Mouse (Mus musculus) MEL (cell line): ENCODE results near the gene Vmn1r59. TPM values are rescaled to one million over a fixed set of nuclear protein-coding genes. Genes with fewer than 3 reads are reported as not detected.
"Not testable (repeated sequence)": the region's sequence is repeated elsewhere in the genome, so short reads cannot be mapped to it uniquely, and the experiment has no call there.

ENCODE experiments used
- DNase-seq: peaks from one replicate; pipeline ENCODE4 v3.0.0; 2011; ENCODE audit warnings: low read depth, low spot score
- H3K27ac ChIP-seq: 2 replicates; pipeline ENCODE4 v1.5.1; 2012; ENCODE audit warnings: low read depth, mild to moderate bottlenecking, control low read depth, low read length, moderate library complexity; ENCODE audit not compliant: control insufficient read depth
- H3K27me3 ChIP-seq, 2 experiments: fragments of 150-350 bp in 1 of 2; sonication (generic) in 1 of 2; 2 replicates each; pipeline ENCODE4 v1.6.1; 2012; ENCODE audit warnings: low read length in 2 of 2, mild to moderate bottlenecking in 2 of 2, improper control_type of control experiment in 1 of 2, moderate library complexity in 1 of 2; ENCODE audit not compliant: insufficient read depth in 2 of 2, control insufficient read depth in 1 of 2
- H3K36me3 ChIP-seq, 2 experiments: 2 replicates each; pipeline ENCODE4 v1.6.1; 2012 to 2014; ENCODE audit warnings: low read length in 2 of 2, improper control_type of control experiment in 1 of 2, inconsistent platforms in 1 of 2, mild to moderate bottlenecking in 1 of 2; ENCODE audit not compliant: insufficient read depth in 2 of 2, control insufficient read depth in 1 of 2
- H3K4me1 ChIP-seq, 2 experiments: fragments of 150-350 bp in 1 of 2; sonication (generic) in 1 of 2; 2 replicates each; pipeline ENCODE4 v1.6.1; 2012; ENCODE audit warnings: low read length in 2 of 2, improper control_type of control experiment in 1 of 2, mild to moderate bottlenecking in 1 of 2; ENCODE audit not compliant: insufficient read depth in 2 of 2, control insufficient read depth in 1 of 2
- H3K4me3 ChIP-seq, 2 experiments: fragments of 150-350 bp in 1 of 2; sonication (generic) in 1 of 2; 2 replicates each; pipeline ENCODE4 v1.5.1; 2012; ENCODE audit warnings: low read depth in 2 of 2, low read length in 2 of 2, mild to moderate bottlenecking in 2 of 2, moderate library complexity in 2 of 2, control low read depth in 1 of 2, improper control_type of control experiment in 1 of 2; ENCODE audit not compliant: control insufficient read depth in 1 of 2, insufficient read depth in 1 of 2
- H3K79me2 ChIP-seq: 2 replicates; pipeline ENCODE4 v1.6.1; 2012; ENCODE audit warnings: mild to moderate bottlenecking, low read length, moderate library complexity; ENCODE audit not compliant: control insufficient read depth, poor library complexity, insufficient read depth
- H3K9ac ChIP-seq: 2 replicates; pipeline ENCODE4 v1.6.1; 2012; ENCODE audit warnings: low read depth, mild to moderate bottlenecking, control low read depth, low read length, moderate library complexity; ENCODE audit not compliant: control insufficient read depth, poor library complexity, severe bottlenecking
- H3K9me3 ChIP-seq: fragments of 150-350 bp; sonication (generic); replicated peaks from 2 replicates; pipeline ENCODE4 v1.6.1; 2012; ENCODE audit warnings: mild to moderate bottlenecking, low read length, improper control_type of control experiment, moderate library complexity; ENCODE audit not compliant: insufficient read depth
- BHLHE40 ChIP-seq: IDR thresholded peaks from 2 replicates; pipeline ENCODE4 v1.6.1; 2012; ENCODE audit warnings: low read depth, mild to moderate bottlenecking, inconsistent platforms, low read length, improper control_type of control experiment, borderline replicate concordance
- CTCF ChIP-seq, 3 experiments: IDR thresholded peaks in 2 of 3; conservative IDR thresholded peaks in 1 of 3; 2 replicates each; pipeline ENCODE4 v1.5.1; 2011 to 2012; ENCODE audit warnings: low read length in 3 of 3, low read depth in 2 of 3, mild to moderate bottlenecking in 2 of 3, improper control_type of control experiment in 1 of 3, inconsistent platforms in 1 of 3, mixed read lengths in 1 of 3, moderate library complexity in 1 of 3; ENCODE audit not compliant: control insufficient read depth in 1 of 3, insufficient read depth in 1 of 3, poor library complexity in 1 of 3, severe bottlenecking in 1 of 3
- E2F4 ChIP-seq: IDR thresholded peaks from 2 replicates; pipeline ENCODE4 v1.6.1; 2011; ENCODE audit warnings: low read depth, low read length, improper control_type of control experiment, borderline replicate concordance
- ELF1 ChIP-seq: IDR thresholded peaks from 2 replicates; pipeline ENCODE4 v1.6.1; 2014; ENCODE audit warnings: low read depth, mild to moderate bottlenecking, inconsistent platforms, low read length, improper control_type of control experiment, moderate library complexity
- EP300 ChIP-seq, 2 experiments: IDR thresholded peaks; 2 replicates each; pipeline ENCODE4 v1.6.1; 2011; ENCODE audit warnings: improper control_type of control experiment in 2 of 2, low read length in 2 of 2, low read depth in 1 of 2, mild to moderate bottlenecking in 1 of 2
- GATA1 ChIP-seq: IDR thresholded peaks from 2 replicates; pipeline ENCODE4 v1.6.1; 2011; ENCODE audit warnings: low read depth, low read length, improper control_type of control experiment
- JUND ChIP-seq: IDR thresholded peaks from 2 replicates; pipeline ENCODE4 v1.6.1; 2011; ENCODE audit warnings: low read depth, mild to moderate bottlenecking, improper control_type of control experiment, low read length
- MAX ChIP-seq: IDR thresholded peaks from 2 replicates; pipeline ENCODE4 v1.6.1; 2011; ENCODE audit warnings: low read length, improper control_type of control experiment
- MEF2A ChIP-seq: IDR thresholded peaks from 2 replicates; pipeline ENCODE4 v1.6.1; 2014; ENCODE audit warnings: low read depth, mild to moderate bottlenecking, inconsistent platforms, low read length, improper control_type of control experiment; ENCODE audit not compliant: poor library complexity, insufficient replicate concordance, severe bottlenecking; ENCODE audit errors: extremely low read depth
- MXI1 ChIP-seq: IDR thresholded peaks from 2 replicates; pipeline ENCODE4 v1.6.1; 2011; ENCODE audit warnings: mild to moderate bottlenecking, low read depth, low read length, improper control_type of control experiment
- MYB ChIP-seq: IDR thresholded peaks from 2 replicates; pipeline ENCODE4 v1.6.1; 2011; ENCODE audit warnings: mild to moderate bottlenecking, low read depth, low read length, improper control_type of control experiment
- MYC ChIP-seq: IDR thresholded peaks from 2 replicates; pipeline ENCODE4 v1.6.1; 2011; ENCODE audit warnings: low read depth, mild to moderate bottlenecking, low read length, improper control_type of control experiment, moderate library complexity
- NELFE ChIP-seq: IDR thresholded peaks from 2 replicates; pipeline ENCODE4 v1.6.1; 2011; ENCODE audit warnings: low read depth, low read length, improper control_type of control experiment
- TBP ChIP-seq: IDR thresholded peaks from 2 replicates; pipeline ENCODE4 v1.8.0; 2011; ENCODE audit warnings: low read depth, low read length, improper control_type of control experiment
- TCF12 ChIP-seq: IDR thresholded peaks from 2 replicates; pipeline ENCODE4 v1.6.1; 2014; ENCODE audit warnings: low read depth, mild to moderate bottlenecking, inconsistent platforms, low read length, improper control_type of control experiment, moderate library complexity
- USF1 ChIP-seq: IDR thresholded peaks from 2 replicates; pipeline ENCODE4 v1.6.1; 2014; ENCODE audit warnings: low read depth, mild to moderate bottlenecking, inconsistent platforms, low read length, improper control_type of control experiment, moderate library complexity
- polyA plus RNA-seq, 2 experiments: library from polyadenylated mRNA; stranded (reverse) in 1 of 2; unstranded in 1 of 2; fragments of >175 nt in 1 of 2; fragments of >200 nt in 1 of 2; gene quantifications; 2 replicates each; pipeline versions ENCODE4 v1.2.1 to v1.2.4; 2012; ENCODE audit warnings: low replicate concordance in 2 of 2, low read depth in 1 of 2; ENCODE audit not compliant: insufficient read length in 2 of 2, insufficient read depth in 1 of 2, missing spikeins in 1 of 2
- total RNA-seq: library from RNA; depleted of rRNA; stranded (reverse); fragments of 300-350 nt; gene quantifications from 2 replicates; pipeline ENCODE4 v1.2.3, GENCODE M21; 2012; rRNA removed

Vmn1r59 gene
- total RNA-seq (not detected in 2 replicates), polyA plus RNA-seq (not detected)

- H3K4me1 ChIP-seq: no peaks in the 10 kb centered on the region
- no peak within 1 kb of the TSS for H3K9ac ChIP-seq
- DNase-seq: no peak
- no peak within 1 kb of the TSS for H3K27ac ChIP-seq
- no peak within 1 kb of the TSS for H3K4me3 ChIP-seq
- H3K27me3 ChIP-seq: no peaks in the 10 kb centered on the region
- TF ChIP-seq EP300 (IDR thresholded peaks at IDR 0.05; ENCODE audit: low read depth in 1 of 2, low read length in 2 of 2): no peak
- no peak for TF ChIP-seq GATA1
- no peak for TF ChIP-seq MEF2A
- TF ChIP-seq ELF1: no peak
- no peak for TF ChIP-seq MYC
- no peak for TF ChIP-seq BHLHE40
- no peak for TF ChIP-seq CTCF (IDR thresholded peaks at IDR 0.05 in 2 of 3, conservative IDR thresholded peaks at IDR 0.05 in 1 of 3; ENCODE audit: control insufficient read depth in 1 of 3, insufficient read depth in 1 of 3, low read depth in 2 of 3, low read length in 3 of 3, poor library complexity in 1 of 3, severe bottlenecking in 1 of 3)
- no peak for TF ChIP-seq MXI1
- no peak for TF ChIP-seq MAX
- no peak for TF ChIP-seq TCF12
- TF ChIP-seq E2F4: no peak
- no peak for TF ChIP-seq TBP
- TF ChIP-seq NELFE: no peak
- no peak for TF ChIP-seq JUND
- no peak for TF ChIP-seq USF1
- no peak for TF ChIP-seq MYB
- TF ChIP-seq, all 39 proteins: peak for 0
- Histone ChIP-seq H3K79me2 (no peaks in the 10 kb centered on the region), H3K9me3 (no peaks in the 10 kb centered on the region), H3K36me3 (no peaks in the 10 kb centered on the region)
These were observed at the start of gene Vmn1r59 for GRCm38 (mm10) chr7:5456674-5457073. TSS of gene Vmn1r59 (minus strand) at chr7:5456774.

- DNase-seq, H3K36me3 ChIP-seq, H3K27me3 ChIP-seq: not testable (repeated sequence)
These were observed 37.3 kb upstream of the Vmn1r59 start, which contains the start of gene Vmn2r28 for GRCm38 (mm10) chr7:5493856-5494255. TSS of gene Vmn2r28 (minus strand) at chr7:5493956.

GRCm38 (mm10) chr7:5454011-5454410 is 2.6 kb downstream of the Vmn1r59 start:
- not testable (repeated sequence) for H3K9ac ChIP-seq, DNase-seq, H3K27ac ChIP-seq

More at GRCm38 (mm10) chr7:5493856-5494255, 37.3 kb upstream of the Vmn1r59 start, which contains the start of gene Vmn2r28:
- not testable (repeated sequence) for H3K79me2 ChIP-seq, H3K4me1 ChIP-seq, H3K4me3 ChIP-seq, H3K27ac ChIP-seq, H3K9ac ChIP-seq, H3K9me3 ChIP-seq

More at GRCm38 (mm10) chr7:5454011-5454410, 2.6 kb downstream of the Vmn1r59 start:
- not testable (repeated sequence) for H3K27me3 ChIP-seq, H3K79me2 ChIP-seq, H3K9me3 ChIP-seq, H3K4me1 ChIP-seq, H3K36me3 ChIP-seq, H3K4me3 ChIP-seq
